Mouse (Mus musculus) liver, embryonic 11.5 days (tissue): ENCODE measurements at regions not wholly inside any gene's neighbourhood (a gene's known extent, or its start where the extent isn't known, plus 50 kb on each side); places are given as distances from the start of the nearest gene placed in this dataset.

Experiments
- ATAC-seq: fragments of 200-750 bp; cut with Nextera tagmentation; replicated peaks from 2 replicates; pipeline ENCODE4 v1.8.0; 2017; ENCODE audit warnings: moderate number of reproducible peaks, mild to moderate bottlenecking, moderate TSS enrichment, moderate library complexity; ENCODE audit not compliant: low FRiP score
- DNase-seq: peaks from one replicate; pipeline ENCODE4 v3.0.0-alpha.2; 2017; ENCODE audit warnings: low spot score
- H3K27ac ChIP-seq: fragments of 300-500 bp; sonication (generic); 2 replicates; pipeline ENCODE4 v1.5.1; 2014; ENCODE audit warnings: mild to moderate bottlenecking, low read depth, low read length, control low read depth
- H3K27me3 ChIP-seq: fragments of 300-500 bp; sonication (generic); replicated peaks from 2 replicates; pipeline ENCODE4 v1.6.1; 2014; ENCODE audit warnings: low read length, mixed read lengths; ENCODE audit not compliant: control insufficient read depth, insufficient read depth
- H3K36me3 ChIP-seq: fragments of 300-500 bp; sonication (generic); 2 replicates; pipeline ENCODE4 v1.6.1; 2014; ENCODE audit warnings: mild to moderate bottlenecking, low read length, moderate library complexity, mixed read lengths; ENCODE audit not compliant: control insufficient read depth, insufficient read depth
- H3K4me1 ChIP-seq: fragments of 300-500 bp; sonication (generic); replicated peaks from 2 replicates; pipeline ENCODE4 v1.6.1; 2014; ENCODE audit warnings: low read length, mixed read lengths; ENCODE audit not compliant: control insufficient read depth, insufficient read depth
- H3K4me2 ChIP-seq: fragments of 300-500 bp; sonication (generic); 2 replicates; pipeline ENCODE4 v1.6.1; 2014; ENCODE audit warnings: mild to moderate bottlenecking, control low read depth, moderate library complexity
- H3K4me3 ChIP-seq: fragments of 300-500 bp; sonication (generic); 2 replicates; pipeline ENCODE4 v1.5.1; 2014; ENCODE audit warnings: low read depth, low read length, control low read depth
- H3K9ac ChIP-seq: fragments of 300-500 bp; sonication (generic); 2 replicates; pipeline ENCODE4 v1.6.1; 2014; ENCODE audit warnings: low read depth, low read length, control low read depth
- H3K9me3 ChIP-seq: fragments of 300-500 bp; sonication (generic); 2 replicates; pipeline ENCODE4 v1.6.1; 2016; ENCODE audit warnings: low read length, inconsistent platforms, mixed read lengths; ENCODE audit not compliant: control insufficient read depth
- WGBS: fragments of 180-500 bp; shearing (Covaris S2); extraction: QIAGEN DNeasy Blood & Tissue Kit; methylation state at CpG from one replicate; pipeline ENCODE4 v1.1.7; 2014; 5-methylcytosine and 5-hydroxymethylcytosine counted together

DNA sequence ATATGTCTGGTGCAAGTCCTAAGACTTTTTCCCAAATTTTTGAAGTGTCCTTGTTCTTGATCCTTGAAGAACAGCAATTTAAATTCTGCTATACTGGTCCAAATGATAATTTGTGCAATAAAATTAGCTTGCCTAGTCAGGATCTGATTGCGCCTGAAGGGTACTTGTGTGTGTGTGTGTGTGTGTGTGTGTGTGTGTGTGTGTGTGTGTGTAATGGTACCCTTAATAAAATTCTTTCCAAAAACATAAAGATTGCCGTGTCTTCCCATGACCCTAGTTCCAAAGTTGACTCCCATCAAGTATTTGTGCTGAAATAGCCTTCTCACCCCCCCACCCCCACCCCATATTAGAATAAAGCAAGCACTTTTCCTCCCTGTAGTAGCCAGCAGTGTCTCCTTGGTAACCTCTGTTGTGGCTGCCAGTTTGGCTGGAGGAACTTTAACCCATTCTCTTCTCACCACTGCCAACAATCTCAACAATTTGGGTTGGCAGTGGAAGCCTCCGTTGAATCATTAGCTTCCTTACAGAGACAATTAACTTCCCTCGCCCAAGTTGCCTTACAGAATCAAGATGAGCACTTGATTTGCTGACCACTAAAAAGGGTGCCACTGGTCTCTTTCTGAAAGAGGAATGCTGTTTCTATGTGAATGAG lies 422.5 kb downstream of the 9430069I07Rik start:
- H3K9ac ChIP-seq, result no peak overlapping the region
- WGBS, result 77% methylated on average over 4 of the region's 4 CpGs
- no peak overlapping the region for H3K4me2 ChIP-seq
- no peaks in the 10 kb centered on the region for H3K27me3 ChIP-seq
- H3K27ac ChIP-seq, result no peak overlapping the region
- ATAC-seq, result no peak
- H3K36me3 ChIP-seq, result no peaks in the 10 kb centered on the region
- no peak overlapping the region for H3K4me3 ChIP-seq
- no peaks in the 10 kb centered on the region for H3K9me3 ChIP-seq
- no peak for DNase-seq
- no peaks in the 10 kb centered on the region for H3K4me1 ChIP-seq

GRCm38 (mm10) chr15:33926446-33926845 lies 431.2 kb downstream of the 9430069I07Rik start:
- no peaks in the 10 kb centered on the region for H3K36me3 ChIP-seq
- H3K4me2 ChIP-seq, result no peak overlapping the region
- no peak for ATAC-seq
- H3K4me1 ChIP-seq, result no peaks in the 10 kb centered on the region
- no peak overlapping the region for H3K4me3 ChIP-seq
- H3K27me3 ChIP-seq, result no peaks in the 10 kb centered on the region
- WGBS, result 65% methylated on average over 2 of the region's 2 CpGs
- DNase-seq, result no peak
- no peaks in the 10 kb centered on the region for H3K9me3 ChIP-seq
- no peak overlapping the region for H3K27ac ChIP-seq
- no peak overlapping the region for H3K9ac ChIP-seq

DNA sequence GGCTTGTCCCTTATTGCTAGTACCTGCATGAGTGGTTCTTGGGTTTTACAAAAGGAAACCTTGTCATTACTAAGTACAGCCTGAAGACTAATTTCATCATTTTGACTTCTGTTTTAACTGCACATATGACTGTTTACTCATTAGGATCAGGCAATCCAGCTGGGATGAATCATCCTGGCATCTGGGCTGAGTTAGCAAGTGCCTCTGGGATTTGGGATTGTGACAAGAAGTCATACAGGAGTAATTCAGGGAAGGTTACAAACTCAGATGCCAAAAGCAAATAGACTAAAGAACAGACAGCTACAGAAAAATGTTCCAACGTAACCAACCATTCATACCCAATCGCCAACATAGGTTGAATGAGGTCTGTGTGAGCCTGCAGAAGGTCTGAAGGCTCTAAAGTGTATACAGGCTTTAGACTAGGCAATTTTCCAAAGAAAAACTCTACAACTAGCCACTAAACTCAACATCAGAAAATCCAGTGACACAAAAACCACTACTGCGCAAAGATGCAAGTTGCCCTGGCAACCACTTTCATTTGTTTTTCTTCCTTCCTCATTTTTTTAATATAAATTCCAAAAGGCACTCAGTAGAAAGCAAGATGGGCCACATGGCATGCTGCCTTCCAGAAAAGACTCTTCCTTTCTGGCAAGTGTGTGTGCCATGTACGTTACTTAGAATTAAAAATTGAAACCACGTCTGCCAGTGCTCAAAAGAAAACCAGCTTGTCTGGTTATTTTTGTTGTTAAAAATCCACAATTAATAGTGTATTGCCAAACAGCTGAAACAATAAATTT lies 433.4 kb downstream of the 9430069I07Rik start:
- no peak for ATAC-seq
- H3K9me3 ChIP-seq, result no peaks in the 10 kb centered on the region
- H3K4me1 ChIP-seq, result no peaks in the 10 kb centered on the region
- DNase-seq, result no peak
- no peaks in the 10 kb centered on the region for H3K27me3 ChIP-seq
- no peak overlapping the region for H3K27ac ChIP-seq
- H3K9ac ChIP-seq, result no peak overlapping the region
- no peak overlapping the region for H3K4me2 ChIP-seq
- H3K4me3 ChIP-seq, result no peak overlapping the region
- no peaks in the 10 kb centered on the region for H3K36me3 ChIP-seq
- WGBS, result 79% methylated on average over 5 of the region's 5 CpGs

DNA sequence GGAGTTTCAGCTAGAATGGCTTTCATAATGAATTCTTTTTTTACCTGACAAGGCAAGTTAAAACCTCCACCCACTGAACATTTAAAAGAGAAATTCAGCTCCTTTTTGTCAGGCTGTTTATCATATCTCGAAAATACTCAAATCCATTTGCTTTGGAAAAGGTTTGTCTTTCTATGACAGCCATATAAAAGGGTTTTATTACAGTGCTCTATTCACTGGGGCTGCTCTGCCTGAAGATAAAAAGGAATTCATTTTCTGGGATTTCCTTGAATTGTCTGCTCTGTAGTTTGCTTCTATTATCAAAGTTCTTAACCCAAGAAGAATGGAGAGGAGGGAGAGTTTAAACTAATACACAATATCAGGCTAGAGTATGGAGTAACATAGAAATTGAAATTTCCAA lies 442.8 kb downstream of the 9430069I07Rik start:
- Histone ChIP-seq H3K4me2 (no peak overlapping the region), H3K9me3 (no peaks in the 10 kb centered on the region), H3K4me1 (no peaks in the 10 kb centered on the region), H3K27me3 (no peaks in the 10 kb centered on the region), H3K4me3 (no peak overlapping the region), H3K27ac (no peak overlapping the region), H3K9ac (no peak overlapping the region), H3K36me3 (no peaks in the 10 kb centered on the region)
- ATAC-seq, result no peak
- 51% methylated on average over 1 of the region's 1 CpGs for WGBS
- no peak for DNase-seq

- Histone ChIP-seq H3K27ac (no peak overlapping the region), H3K27me3 (no peaks in the 10 kb centered on the region), H3K9me3 (no peaks in the 10 kb centered on the region), H3K36me3 (no peaks in the 10 kb centered on the region), H3K4me1 (no peaks in the 10 kb centered on the region), H3K4me3 (no peak overlapping the region), H3K9ac (no peak overlapping the region), H3K4me2 (no peak overlapping the region)
- no peak for ATAC-seq
- DNase-seq, result no peak
- WGBS, result 62% methylated on average over 5 of the region's 5 CpGs
Observed at GRCm38 (mm10) chr15:33906727-33907479, 450.8 kb downstream of the 9430069I07Rik start.

DNA sequence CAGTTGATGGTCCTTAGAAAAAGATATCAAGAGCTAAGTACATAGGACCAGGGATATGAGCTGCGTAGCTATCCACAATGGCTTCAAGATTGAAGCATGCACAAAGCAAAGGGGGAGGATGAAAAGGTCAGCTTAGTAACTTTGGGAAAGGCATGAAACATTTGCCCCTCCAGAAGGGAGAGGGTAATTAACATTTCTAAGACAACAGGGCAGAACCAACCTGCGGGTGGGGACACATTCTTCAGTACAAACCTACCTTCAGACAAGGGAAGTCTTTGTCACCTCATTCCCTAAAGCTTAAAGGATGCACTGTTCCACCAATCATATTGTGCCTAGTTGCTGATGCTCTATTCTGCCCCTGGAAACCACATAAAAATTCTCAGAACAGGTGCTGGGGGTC lies 461.6 kb downstream of the 9430069I07Rik start:
- no peak for DNase-seq
- no peak overlapping the region for H3K4me2 ChIP-seq
- H3K4me3 ChIP-seq, result no peak overlapping the region
- 82% methylated on average over 2 of the region's 2 CpGs for WGBS
- ATAC-seq, result no peak
- no peak overlapping the region for H3K27ac ChIP-seq
- no peaks in the 10 kb centered on the region for H3K4me1 ChIP-seq
- no peaks in the 10 kb centered on the region for H3K27me3 ChIP-seq
- no peak overlapping the region for H3K9ac ChIP-seq
- no peaks in the 10 kb centered on the region for H3K9me3 ChIP-seq
- H3K36me3 ChIP-seq, result no peaks in the 10 kb centered on the region

GRCm38 (mm10) chr15:33890606-33891005 lies 467.1 kb downstream of the 9430069I07Rik start:
- no peak overlapping the region for H3K27ac ChIP-seq
- H3K9me3 ChIP-seq, result no peaks in the 10 kb centered on the region; the same call in 1 of the 2 replicates
- ATAC-seq, result no peak
- no peak for DNase-seq
- H3K4me3 ChIP-seq, result no peak overlapping the region
- no peak overlapping the region for H3K9ac ChIP-seq
- H3K4me1 ChIP-seq, result no peaks in the 10 kb centered on the region
- WGBS, result 87% methylated on average over 4 of the region's 4 CpGs
- H3K27me3 ChIP-seq, result no peaks in the 10 kb centered on the region
- no peaks in the 10 kb centered on the region for H3K36me3 ChIP-seq
- H3K4me2 ChIP-seq, result no peak overlapping the region

GRCm38 (mm10) chr15:33888865-33889368 lies 468.8 kb downstream of the 9430069I07Rik start:
- WGBS, result 75% methylated on average over 1 of the region's 1 CpGs
- no peak overlapping the region for H3K4me3 ChIP-seq
- H3K4me2 ChIP-seq, result no peak overlapping the region
- no peak overlapping the region for H3K27ac ChIP-seq
- ATAC-seq, result no peak
- no peak for DNase-seq
- H3K9ac ChIP-seq, result no peak overlapping the region
- no peaks in the 10 kb centered on the region for H3K27me3 ChIP-seq
- no peaks in the 10 kb centered on the region; the same call in 1 of the 2 replicates for H3K9me3 ChIP-seq
- no peaks in the 10 kb centered on the region for H3K4me1 ChIP-seq
- no peaks in the 10 kb centered on the region for H3K36me3 ChIP-seq
